Mouse (Mus musculus) midbrain, embryonic 16.5 days (tissue): ENCODE results near the gene Lgr5. TPM values are rescaled to one million over a fixed set of nuclear protein-coding genes. Genes with fewer than 3 reads are reported as not detected.

ENCODE experiments used
- ATAC-seq: fragments of 200-750 bp; cut with Nextera tagmentation; 2 replicates; pipeline ENCODE4 v1.8.0; 2017; ENCODE audit warnings: moderate TSS enrichment
- H3K27ac ChIP-seq: fragments of 300-500 bp; sonication (generic); 2 replicates; pipeline ENCODE4 v1.5.1; 2014; ENCODE audit warnings: mild to moderate bottlenecking, low read length, mixed read lengths
- H3K27me3 ChIP-seq: fragments of 300-500 bp; sonication (generic); 2 replicates; pipeline ENCODE4 v1.6.1; 2014; ENCODE audit warnings: low read depth, low read length, mixed read lengths; ENCODE audit not compliant: control insufficient read depth, insufficient read depth
- H3K36me3 ChIP-seq: fragments of 300-500 bp; sonication (generic); 2 replicates; pipeline ENCODE4 v1.6.1; 2014; ENCODE audit warnings: mild to moderate bottlenecking, low read length, moderate library complexity, mixed read lengths; ENCODE audit not compliant: control insufficient read depth, insufficient read depth
- H3K4me1 ChIP-seq: fragments of 300-500 bp; sonication (generic); 2 replicates; pipeline ENCODE4 v1.6.1; 2014; ENCODE audit warnings: mild to moderate bottlenecking, low read length, mixed read lengths; ENCODE audit not compliant: control insufficient read depth, insufficient read depth
- H3K4me2 ChIP-seq: fragments of 300-500 bp; sonication (generic); 2 replicates; pipeline ENCODE4 v1.6.1; 2014; ENCODE audit warnings: mild to moderate bottlenecking, low read length, mixed read lengths
- H3K4me3 ChIP-seq: fragments of 300-500 bp; sonication (generic); 2 replicates; pipeline ENCODE4 v1.5.1; 2014; ENCODE audit warnings: low read depth, mild to moderate bottlenecking, low read length, moderate library complexity, mixed read lengths
- H3K9ac ChIP-seq: fragments of 300-500 bp; sonication (generic); 2 replicates; pipeline ENCODE4 v1.6.1; 2014; ENCODE audit warnings: low read depth, low read length, mixed read lengths
- H3K9me3 ChIP-seq: fragments of 300-500 bp; sonication (generic); replicated peaks from 2 replicates; pipeline ENCODE4 v1.6.1; 2014; ENCODE audit warnings: mild to moderate bottlenecking, low read length, mixed read lengths; ENCODE audit not compliant: control insufficient read depth, poor library complexity, severe bottlenecking
- WGBS: fragments of 180-500 bp; shearing (Covaris S2); extraction: QIAGEN DNeasy Blood & Tissue Kit; methylation state at CpG from one replicate; pipeline ENCODE4 v1.1.7; 2014; 5-methylcytosine and 5-hydroxymethylcytosine counted together
- polyA plus RNA-seq: library from polyadenylated mRNA; unstranded; fragments of >200 nt; fragmentation: Nextera tagmentation; extraction: Ambion mirVana; gene quantifications from 2 replicates; pipeline ENCODE4 v1.2.1, GENCODE M21; 2015

Gene Lgr5
- polyA plus RNA-seq, 1 experiment from 2014 or later: 1.4 TPM

DNA sequence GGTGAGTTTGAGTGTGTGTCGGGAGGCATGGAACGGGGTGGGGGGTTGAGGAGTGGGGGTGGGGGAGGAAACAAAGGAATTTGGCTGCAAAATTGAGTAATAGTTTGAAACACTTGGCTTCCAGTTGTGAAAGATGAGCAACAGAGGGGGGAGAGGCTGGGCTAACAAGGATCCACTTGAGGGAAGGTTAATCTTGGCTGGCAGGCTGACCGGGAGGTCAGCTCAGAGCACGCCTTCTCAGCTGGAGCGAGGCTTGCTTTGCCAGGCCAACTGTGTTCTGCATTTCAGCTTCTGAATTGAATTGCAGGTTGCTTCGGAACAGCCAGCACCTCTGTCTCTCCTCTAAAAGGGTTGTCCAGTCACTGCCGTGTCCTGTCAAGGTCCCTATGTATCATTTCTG is 8.1 kb downstream of the Lgr5 start:
- Histone ChIP-seq H3K36me3 (no peaks in the 10 kb centered on the region), H3K4me3 (no peak overlapping the region), H3K4me2 (no peak overlapping the region), H3K27me3 (peaks cover 2% of the 10 kb centered on the region; the same call in 1 of the 2 replicates), H3K9ac (no peak overlapping the region), H3K27ac (no peak overlapping the region), H3K9me3 (no peaks in the 10 kb centered on the region), H3K4me1 (no peaks in the 10 kb centered on the region)
- ATAC-seq: no peak
- WGBS: 13% methylated on average over 7 of the region's 7 CpGs

DNA sequence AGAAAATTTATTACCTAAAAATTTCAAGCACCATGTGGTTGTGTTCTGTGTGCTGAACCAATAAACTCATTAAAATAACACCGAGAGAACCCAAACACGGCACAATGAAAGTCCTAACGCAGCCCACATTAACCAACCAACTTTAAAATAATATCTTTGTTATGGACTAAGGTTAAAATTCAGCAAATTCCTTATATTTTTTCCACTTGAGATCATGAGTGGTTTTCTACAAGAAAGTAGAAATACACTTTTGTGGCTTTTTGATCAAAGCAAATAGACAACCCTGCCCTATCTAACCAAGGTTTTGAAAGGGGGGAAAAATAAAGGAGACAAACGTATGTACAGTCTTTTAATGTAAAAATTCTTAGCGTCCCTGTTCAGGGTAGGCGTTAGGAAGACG is 8.5 kb downstream of the Lgr5 start:
- no peak for ATAC-seq
- no peak overlapping the region for H3K4me2 ChIP-seq
- no peak overlapping the region for H3K4me3 ChIP-seq
- no peaks in the 10 kb centered on the region for H3K9me3 ChIP-seq
- H3K36me3 ChIP-seq: no peaks in the 10 kb centered on the region
- H3K9ac ChIP-seq: no peak overlapping the region
- H3K27ac ChIP-seq: no peak overlapping the region
- WGBS: 48% methylated on average over 7 of the region's 7 CpGs
- peaks cover 2% of the 10 kb centered on the region; the same call in 1 of the 2 replicates for H3K27me3 ChIP-seq
- H3K4me1 ChIP-seq: no peaks in the 10 kb centered on the region

DNA sequence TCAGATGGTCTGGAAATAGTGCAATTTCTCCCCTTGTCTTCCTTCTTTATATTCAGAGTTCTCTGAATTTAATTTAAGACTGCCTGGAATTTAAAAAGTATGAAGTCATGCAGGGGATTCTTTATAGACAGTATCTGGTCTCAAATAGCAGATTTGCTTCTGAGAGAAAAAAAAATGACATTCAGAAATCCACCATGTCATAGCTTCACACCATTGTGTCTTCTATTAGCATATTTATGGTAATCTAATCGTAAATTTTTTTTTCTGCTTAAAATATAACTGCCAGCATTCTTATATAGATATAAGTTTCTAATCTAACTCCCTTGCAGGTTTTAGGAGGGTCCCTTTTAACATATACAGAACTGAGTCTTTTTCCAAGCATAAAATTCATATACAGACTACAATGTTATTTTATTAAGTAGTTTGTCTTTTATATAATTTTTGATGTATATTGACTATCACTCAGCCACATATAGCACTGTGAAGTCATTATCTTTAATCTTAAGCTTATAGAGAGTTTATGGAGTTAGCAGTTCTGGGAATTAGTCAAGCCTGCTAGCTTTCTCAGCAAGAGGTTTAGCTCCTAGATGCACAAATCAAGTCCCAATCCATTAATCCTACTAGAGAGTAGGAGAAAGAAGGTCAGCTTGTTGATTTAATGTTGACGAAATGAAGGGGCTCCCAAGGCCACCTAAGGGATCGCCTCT is 15.7 kb downstream of the Lgr5 start:
- H3K4me1 ChIP-seq: peaks cover 5% of the 10 kb centered on the region; the same call in 1 of the 2 replicates
- peaks cover 4% of the 10 kb centered on the region; the same call in 1 of the 2 replicates for H3K27me3 ChIP-seq
- no peak overlapping the region for H3K9ac ChIP-seq
- H3K4me2 ChIP-seq: no peak overlapping the region
- ATAC-seq: no peak
- 6% methylated on average over 3 of the region's 3 CpGs for WGBS
- no peak overlapping the region for H3K27ac ChIP-seq
- H3K4me3 ChIP-seq: no peak overlapping the region
- H3K9me3 ChIP-seq: no peaks in the 10 kb centered on the region
- H3K36me3 ChIP-seq: no peaks in the 10 kb centered on the region

DNA sequence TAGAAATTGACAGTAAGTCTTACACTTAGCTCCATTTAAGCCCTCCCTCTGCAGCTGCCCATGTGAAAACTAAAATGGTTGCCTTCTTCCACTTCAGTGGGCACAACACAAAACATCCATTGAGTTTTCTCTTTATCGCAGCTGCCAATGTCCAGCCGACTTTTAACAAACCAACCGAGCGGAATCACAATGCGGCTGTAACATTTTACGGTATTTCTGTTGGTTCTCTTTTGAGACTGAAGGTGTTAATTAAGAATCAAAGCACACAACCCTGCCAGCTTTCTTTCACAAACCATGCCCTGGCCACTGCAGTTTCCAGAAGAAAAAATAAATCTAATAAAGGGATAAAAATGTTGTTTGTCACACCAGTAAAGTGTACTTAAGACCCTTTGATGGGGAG is 16.3 kb downstream of the Lgr5 start:
- 8% methylated on average over 6 of the region's 6 CpGs for WGBS
- Histone ChIP-seq H3K27ac (no peak overlapping the region), H3K4me1 (peaks cover 5% of the 10 kb centered on the region; the same call in 1 of the 2 replicates), H3K4me3 (no peak overlapping the region), H3K36me3 (no peaks in the 10 kb centered on the region), H3K9ac (no peak overlapping the region), H3K9me3 (no peaks in the 10 kb centered on the region), H3K27me3 (peaks cover 4% of the 10 kb centered on the region; the same call in 1 of the 2 replicates), H3K4me2 (no peak overlapping the region)
- ATAC-seq: peak; percentile 56; the same call in 1 of the 2 replicates

- Histone ChIP-seq H3K9me3 (no peaks in the 10 kb centered on the region), H3K27ac (peak overlapping the region; percentile 28; the same call in 1 of the 2 replicates), H3K27me3 (peaks cover 4% of the 10 kb centered on the region; the same call in 1 of the 2 replicates), H3K4me3 (no peak overlapping the region), H3K36me3 (no peaks in the 10 kb centered on the region), H3K9ac (no peak overlapping the region), H3K4me2 (no peak overlapping the region), H3K4me1 (peaks cover 5% of the 10 kb centered on the region; the same call in 1 of the 2 replicates)
- WGBS: 28% methylated on average over 2 of the region's 2 CpGs
- no peak for ATAC-seq
Observed at GRCm38 (mm10) chr10:115570577-115570976, 17.0 kb downstream of the Lgr5 start.

DNA sequence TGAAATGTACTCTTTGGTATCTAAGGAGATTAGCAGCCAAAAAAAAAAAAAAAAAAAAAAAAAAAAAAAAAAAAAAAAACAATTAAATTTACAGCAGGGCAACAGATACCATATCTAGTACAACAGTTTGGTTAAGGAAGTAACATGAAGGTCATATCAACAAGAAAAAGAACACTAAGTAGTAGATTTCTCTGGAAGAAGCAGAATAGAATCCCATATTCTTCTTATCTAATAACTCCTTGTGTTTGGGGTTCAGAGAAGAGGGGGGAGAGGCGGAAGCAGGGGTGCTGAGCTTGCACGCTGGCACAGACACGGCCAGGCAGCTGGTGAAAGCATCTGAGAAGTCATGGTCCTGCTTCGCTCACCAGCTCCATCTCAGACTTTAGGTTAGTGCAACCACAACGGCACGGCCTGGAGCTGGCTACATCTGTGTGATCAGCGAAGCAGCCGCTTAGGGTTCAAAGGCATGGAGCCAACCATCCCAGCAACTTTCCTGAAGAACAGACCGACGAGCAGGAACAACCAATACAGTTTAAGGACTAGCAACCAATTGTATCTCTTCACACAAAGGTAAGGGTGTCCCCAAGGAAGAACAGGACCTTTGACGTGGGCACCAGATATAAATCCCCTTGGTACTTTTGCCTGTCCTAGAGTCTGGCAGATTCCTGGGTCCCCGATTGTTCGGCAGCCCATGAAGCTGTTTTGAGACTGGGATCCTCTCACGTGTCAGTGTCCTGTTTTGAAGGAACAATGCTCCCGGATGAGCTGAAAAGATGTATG is 17.7 kb downstream of the Lgr5 start, which contains the start of gene A930009A15Rik:
Gene A930009A15Rik (plus strand): TSS at position 275 of the 780 bp plus-strand sequence.
- Histone ChIP-seq H3K27me3 (peaks cover 4% of the 10 kb centered on the region; the same call in 1 of the 2 replicates), H3K9ac (no peak within 1 kb of the TSS), H3K4me1 (peaks cover 5% of the 10 kb centered on the region; the same call in 1 of the 2 replicates), H3K36me3 (no peaks in the 10 kb centered on the region), H3K9me3 (no peaks in the 10 kb centered on the region), H3K4me3 (no peak within 1 kb of the TSS), H3K4me2 (peak within 1 kb of the TSS; percentile 19; the same call in 1 of the 2 replicates), H3K27ac (peak within 1 kb of the TSS; percentile 28; the same call in 1 of the 2 replicates)
- WGBS: 46% methylated on average over 15 of the region's 15 CpGs
- ATAC-seq: peak; percentile 62; the same call in 1 of the 2 replicates

- Histone ChIP-seq H3K9me3 (no peaks in the 10 kb centered on the region), H3K9ac (no peak overlapping the region), H3K27ac (no peak overlapping the region), H3K4me3 (no peak overlapping the region), H3K4me2 (no peak overlapping the region), H3K27me3 (peaks cover 2% of the 10 kb centered on the region; the same call in 1 of the 2 replicates), H3K36me3 (no peaks in the 10 kb centered on the region), H3K4me1 (no peaks in the 10 kb centered on the region)
- no peak for ATAC-seq
- WGBS: 70% methylated on average over 5 of the region's 5 CpGs
Observed at GRCm38 (mm10) chr10:115563961-115564360, 23.6 kb downstream of the Lgr5 start.

DNA sequence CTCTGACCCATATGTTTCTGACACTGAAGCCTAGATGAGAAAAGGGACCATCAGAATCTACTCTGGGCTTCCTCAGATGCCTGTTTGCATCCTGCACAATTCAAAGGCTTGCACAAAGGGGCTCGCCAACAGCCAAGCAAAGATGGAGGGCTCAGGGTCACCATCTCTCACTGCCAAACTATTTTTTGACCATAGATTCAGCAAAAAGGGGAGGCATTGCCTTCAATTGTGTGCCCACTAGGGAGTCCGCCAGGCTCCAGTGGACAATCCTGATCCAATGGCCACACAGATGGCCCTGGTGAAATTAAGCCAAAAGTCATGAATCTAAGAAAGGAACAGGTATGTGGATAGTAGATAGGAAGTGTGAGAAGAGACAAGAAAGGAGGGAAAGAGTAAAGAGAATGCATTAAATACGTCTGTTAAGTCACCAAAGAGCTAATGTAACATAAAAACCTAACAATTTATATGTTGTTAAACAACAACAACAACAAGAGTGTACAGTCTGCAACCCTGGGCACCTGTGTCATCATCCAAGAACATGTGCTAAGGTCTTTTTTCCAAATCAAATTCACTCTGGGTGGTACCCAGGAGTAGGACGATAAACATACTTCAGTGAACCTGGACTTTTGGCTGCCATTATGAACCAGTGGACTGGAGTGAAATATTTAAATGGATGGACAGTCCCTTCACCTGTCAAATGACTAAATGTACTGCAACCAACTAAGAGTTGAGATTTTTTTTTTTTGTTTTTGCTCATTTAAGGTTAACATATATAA is 24.5 kb downstream of the Lgr5 start:
- 90% methylated on average over 4 of the region's 4 CpGs for WGBS

More for the DNA sequence above, 24.5 kb downstream of the Lgr5 start:
- ATAC-seq: no peak
- peaks cover 2% of the 10 kb centered on the region; the same call in 1 of the 2 replicates for H3K27me3 ChIP-seq
- H3K4me1 ChIP-seq: no peaks in the 10 kb centered on the region
- no peak overlapping the region for H3K9ac ChIP-seq
- H3K27ac ChIP-seq: no peak overlapping the region
- H3K4me3 ChIP-seq: no peak overlapping the region
- H3K9me3 ChIP-seq: no peaks in the 10 kb centered on the region
- no peak overlapping the region for H3K4me2 ChIP-seq
- no peaks in the 10 kb centered on the region for H3K36me3 ChIP-seq
